In genomic region chr9:122157079-122157441, GRCm38 (mm10) we compare ENCODE assay signal across 27 mouse cellular contexts. TPM values are rescaled to one million over a fixed set of nuclear protein-coding genes. Genes with fewer than 3 reads are reported as not detected.
DNase-seq lines count a peak whose midpoint lies in the region; ATAC-seq and TF ChIP-seq lines count a peak whose summit lies in the region.
"Had no signal": no experiment of that assay in that cellular context is flagged by ENCODE, and none has a peak within 500 bp of the region (broad histone marks: within the 10 kb centered on the region; RNA-seq: fewer than 3 reads in every experiment).

No protein-coding gene starts in this region.

- no peak for TF ChIP-seq CTCF in gastrocnemius, adult 2 months (IDR thresholded peaks at IDR 0.05)
- no peak for TF ChIP-seq CTCF in small intestine, adult 2 months (IDR thresholded peaks at IDR 0.05; ENCODE audit: extremely low read depth, insufficient read length, insufficient replicate concordance, low read depth, low read length)

- peak; percentile 26; the same call in 1 of the 2 replicates for ATAC-seq in cerebellum, adult (ENCODE audit: insufficient number of reproducible peaks, low FRiP score, low TSS enrichment)
- ATAC-seq: forebrain, embryonic 15.5 days; liver, postnatal 0 days; lung, postnatal 0 days; midbrain, embryonic 16.5 days had no signal

- H3K27ac ChIP-seq in gastrocnemius, adult 2 months: no peak overlapping the region
- 0 out of 2 replicates have a peak overlapping the region, but pooled peaks have one; percentile 49 for H3K27ac ChIP-seq in small intestine, adult 2 months (ENCODE audit: insufficient read depth, low read depth, low read length)
- H3K27ac ChIP-seq: embryonic facial prominence, embryonic 10.5 days; forebrain, embryonic 15.5 days; hindbrain, embryonic 13.5 days; limb, embryonic 12.5 days; macrophage; neural tube, embryonic 13.5 days had no signal

- no peak overlapping the region for H3K4me3 ChIP-seq in gastrocnemius, adult 2 months
- H3K4me3 ChIP-seq in small intestine, adult 2 months (ENCODE audit: low read depth, low read length): no peak overlapping the region
- H3K4me3 ChIP-seq: embryonic facial prominence, embryonic 10.5 days; forebrain, embryonic 15.5 days; hindbrain, embryonic 13.5 days; limb, embryonic 12.5 days; myocyte; neural tube, embryonic 13.5 days had no signal

- TF ChIP-seq POLR2A in small intestine, adult 2 months (IDR thresholded peaks at IDR 0.05; ENCODE audit: low read depth, low read length): no peak

- H3K4me1 ChIP-seq in small intestine, adult 2 months (ENCODE audit: control insufficient read depth, insufficient read depth, insufficient read length, low read length): peaks cover 24% of the 10 kb centered on the region
- H3K4me1 ChIP-seq: embryonic facial prominence, embryonic 10.5 days; forebrain, embryonic 15.5 days; limb, embryonic 12.5 days had no signal

- no peak for DNase-seq in cerebellum, adult 9-10 months
- peak; percentile 12 for DNase-seq in gastrocnemius, adult 2 months
- DNase-seq in gastrocnemius, adult 18-20 months (ENCODE audit: low spot score): no peak
- peak; percentile 53 for DNase-seq in right cerebral cortex, adult 18-20 months
- no peak for DNase-seq in right cerebral cortex, postnatal 10 days (ENCODE audit: low spot score in 2 of 2)
- DNase-seq in embryo, embryonic 10 days (ENCODE audit: low spot score): no peak
- DNase-seq: adrenal gland, postnatal 36 days; cerebellum, adult 11-12 months; gastrocnemius, postnatal 14 days; heart, adult 18-20 months; heart, postnatal 36 days; kidney, adult 8-10 months; kidney, postnatal 14 days; liver, postnatal 0 days; retina, postnatal 1 day; thymus, postnatal 14 days had no signal

- WGBS in small intestine, adult 2 months: 57% methylated on average over 14 of the region's 14 CpGs

- intact Hi-C loops in gastrocnemius, adult 2 months (cut with DNase I): loop anchor here (5.0 kb wide), 1 partner anchor 35 kb away; no protein-coding TSS in a partner anchor

- H3K36me3 ChIP-seq in small intestine, adult 2 months (ENCODE audit: control insufficient read depth, insufficient read depth, low read length): peaks cover 32% of the 10 kb centered on the region

- no peaks in the 10 kb centered on the region for H3K27me3 ChIP-seq in small intestine, adult 2 months (ENCODE audit: control insufficient read depth, insufficient read depth, low read length)
- H3K27me3 ChIP-seq: forebrain, embryonic 15.5 days; hindbrain, embryonic 13.5 days; limb, embryonic 12.5 days; neural tube, embryonic 13.5 days had no signal

RNA-seq across cellular contexts. Expression of gene Snrk, which starts 40.0 kb away (rescaled TPM):
- total RNA-seq in gastrocnemius, adult 2 months (2021): 10 to 100 TPM; 55.2 to 80.0 TPM
- total RNA-seq in gastrocnemius, adult 18-20 months (2021): 10 to 100 TPM; 45.3 to 58.3 TPM
- polyA plus RNA-seq in small intestine, adult 2 months (2012; rRNA removed): 15.2 and 52.6 TPM in 2 replicates

Comparison
In these comparisons a context has a peak if more than half of its experiments do, and no peak if none do; other contexts are left out.
1. DNase-seq: peak in gastrocnemius, adult 2 months (single experiment) and right cerebral cortex, adult 18-20 months (single experiment); none in cerebellum, adult 9-10 months (single experiment), gastrocnemius, adult 18-20 months (single experiment), right cerebral cortex, postnatal 10 days (0 of 2) and embryo, embryonic 10 days (single experiment).